ENCODE assay signal across 9 mouse cellular contexts in genomic region chr8:9348523-9349135, GRCm38 (mm10).
A peak's percentile ranks its signal among the peaks of the same experiment; 100 is the strongest.
DNase-seq lines count a peak whose midpoint lies in the region; ATAC-seq and TF ChIP-seq lines count a peak whose summit lies in the region.
"Had no signal": no experiment of that assay in that cellular context is flagged by ENCODE, and none has a peak within 500 bp of the region (broad histone marks: within the 10 kb centered on the region; RNA-seq: fewer than 3 reads in every experiment).

No protein-coding gene starts in this region.

- no peak for ATAC-seq in Patski
- peak; percentile 87 for ATAC-seq in granulocyte monocyte progenitor cell, adult 5-6 weeks (replicated peaks; ENCODE audit: poor library complexity, severe bottlenecking)
- ATAC-seq in activated CD4-positive, CD25-positive, alpha-beta regulatory T cell, adult 4 months, result no peak

- H3K27me3 ChIP-seq in Patski, result peaks cover 42% of the 10 kb centered on the region
- H3K27me3 ChIP-seq: neural tube, embryonic 13.5 days had no signal

- POLR2A ChIA-PET in Patski (lab: Charles Lee), result no interaction called here

- DNase-seq in left cerebral cortex, adult 18-20 months (ENCODE audit: low spot score in 2 of 2), result peak; percentile 16 to 22
- no peak for DNase-seq in left cerebral cortex, adult 11 months (ENCODE audit: low spot score)
- DNase-seq in Patski (ENCODE audit: low read depth, low spot score), result no peak
- peak; percentile 49 for DNase-seq in cerebellum, adult 11-12 months
- DNase-seq in lung, postnatal 14 days, result peak; percentile 51
- peak; percentile 19 for DNase-seq in thymus, postnatal 0 days (ENCODE audit: low spot score)

- TF ChIP-seq CTCF in Patski (IDR thresholded peaks at IDR 0.05), result peak; percentile 70

- CTCF ChIA-PET in Patski (lab: Charles Lee), result no interaction called here

- in situ Hi-C loops in Patski (cut with MboI; ENCODE audit: low pct_unique_long_range_greater_than_20kb), result loop anchor here (10.0 kb wide), 1 partner anchor 586 kb away; no protein-coding TSS in a partner anchor

Comparison
In these comparisons a context has a peak if more than half of its experiments do, and no peak if none do; other contexts are left out.
1. DNase-seq: peak in left cerebral cortex, adult 18-20 months (2 of 2), cerebellum, adult 11-12 months (single experiment), lung, postnatal 14 days (single experiment) and thymus, postnatal 0 days (single experiment); none in left cerebral cortex, adult 11 months (single experiment) and Patski (single experiment).